Mouse (Mus musculus): ENCODE data around the gene Ankrd52.
"Not testable (repeated sequence)": the region's sequence is repeated elsewhere in the genome, so short reads cannot be mapped to it uniquely, and the experiment has no call there.

- TF ChIP-seq CTCF (IDR thresholded peaks at IDR 0.05; ENCODE audit: control insufficient read depth, insufficient read depth, insufficient replicate concordance, low read depth, low read length); POLR2A (IDR thresholded peaks at IDR 0.05; ENCODE audit: control insufficient read depth, low read depth, low read length): not testable (repeated sequence)
Observed at GRCm38 (mm10) chr10:128332358-128333249, 44.3 kb upstream of the Ankrd52 start.
